Mouse (Mus musculus): Measurements from ENCODE around the gene Ccdc81. TPM values are rescaled to one million over a fixed set of nuclear protein-coding genes. Genes with fewer than 3 reads are reported as not detected.

Ccdc81 gene
- 1 to 10 TPM in 1 of 2 experiments, under 1 TPM in 1; 0.45 to 1.1 TPM for total RNA-seq (2021)

- DNase-seq, result no peak
These were observed at the start of gene Ccdc81 for GRCm38 (mm10) chr7:89903442-89904343. Gene Ccdc81 (minus strand): TSS chr7:89903629.

GRCm38 (mm10) chr7:89949403-89949802, 46.0 kb upstream of the Ccdc81 start:
- DNase-seq, result no peak

- no peak for DNase-seq
These were observed 44.6 kb upstream of the Ccdc81 start for GRCm38 (mm10) chr7:89948026-89948425.

- DNase-seq, result peak; percentile 88 to 89
These were observed 37.4 kb upstream of the Ccdc81 start, which contains the start of gene Hikeshi for GRCm38 (mm10) chr7:89940571-89941463. Gene Hikeshi (minus strand): TSS chr7:89941204.

- no peak for DNase-seq
These were observed 36.3 kb upstream of the Ccdc81 start for GRCm38 (mm10) chr7:89939497-89940353.

GRCm38 (mm10) chr7:89923441-89924180, 20.2 kb upstream of the Ccdc81 start:
- DNase-seq, result peak; percentile 65 to 73

GRCm38 (mm10) chr7:89917776-89918175, 14.3 kb upstream of the Ccdc81 start:
- DNase-seq, result no peak

- DNase-seq, result no peak
These were observed 13.3 kb upstream of the Ccdc81 start for GRCm38 (mm10) chr7:89916711-89917110.

- DNase-seq, result no peak
These were observed 10.2 kb upstream of the Ccdc81 start for GRCm38 (mm10) chr7:89913432-89914158.

GRCm38 (mm10) chr7:89912356-89912755, 8.9 kb upstream of the Ccdc81 start:
- DNase-seq, result no peak

- no peak for DNase-seq
These were observed 6.3 kb upstream of the Ccdc81 start for GRCm38 (mm10) chr7:89909711-89910110.

- DNase-seq, result no peak
These were observed 5.6 kb upstream of the Ccdc81 start for GRCm38 (mm10) chr7:89908899-89909621.

- DNase-seq, result no peak
These were observed 5.0 kb upstream of the Ccdc81 start for GRCm38 (mm10) chr7:89908421-89908820.

- peak; percentile 44 to 72 for DNase-seq
These were observed 4.5 kb upstream of the Ccdc81 start for GRCm38 (mm10) chr7:89907950-89908349.

GRCm38 (mm10) chr7:89903007-89903406, 422 bp downstream of the Ccdc81 start:
- DNase-seq, result no peak

GRCm38 (mm10) chr7:89891856-89892255, 11.6 kb downstream of the Ccdc81 start:
- no peak for DNase-seq

GRCm38 (mm10) chr7:89891412-89891811, 12.0 kb downstream of the Ccdc81 start:
- DNase-seq, result no peak

GRCm38 (mm10) chr7:89884551-89884950, 18.9 kb downstream of the Ccdc81 start:
- no peak for DNase-seq

GRCm38 (mm10) chr7:89879686-89880085, 23.7 kb downstream of the Ccdc81 start:
- DNase-seq, result no peak

GRCm38 (mm10) chr7:89867221-89867620, 36.2 kb downstream of the Ccdc81 start:
- no peak for DNase-seq
